Mouse (Mus musculus) A20 (cell line): ENCODE measurements around the gene Olfr1309.
"Not testable (repeated sequence)": the region's sequence is repeated elsewhere in the genome, so short reads cannot be mapped to it uniquely, and the experiment has no call there.

Experiments used
- DNase-seq: peaks from one replicate; pipeline ENCODE4 v3.0.0-alpha.2; 2011; ENCODE audit warnings: low read depth, low spot score

Olfr1309 gene

GRCm38 (mm10) chr2:111990181-111990580 is at the start of gene Olfr1309:
Olfr1309 (minus strand) TSS chr2:111990281.
- DNase-seq: no peak

- not testable (repeated sequence) for DNase-seq
Observed at GRCm38 (mm10) chr2:112026971-112027370, 36.9 kb upstream of the Olfr1309 start.

GRCm38 (mm10) chr2:112024312-112024711 is 34.2 kb upstream of the Olfr1309 start, which contains the start of gene Olfr1311:
Olfr1311 (minus strand) TSS chr2:112024412.
- no peak for DNase-seq

GRCm38 (mm10) chr2:112014900-112015299 is 24.8 kb upstream of the Olfr1309 start:
- no peak for DNase-seq

GRCm38 (mm10) chr2:112012608-112013007 is 22.5 kb upstream of the Olfr1309 start, which contains the start of gene Olfr1310:
Olfr1310 (minus strand) TSS chr2:112012708.
- DNase-seq: no peak

GRCm38 (mm10) chr2:111964844-111965243 is 25.2 kb downstream of the Olfr1309 start, which contains the start of gene Olfr1308:
Olfr1308 (minus strand) TSS chr2:111964944.
- DNase-seq: no peak

- DNase-seq: no peak
Observed at GRCm38 (mm10) chr2:111949340-111949739, 40.7 kb downstream of the Olfr1309 start, which contains the start of gene Olfr1307. Olfr1307 (minus strand) TSS chr2:111949440.
